Mouse (Mus musculus) right cerebral cortex, postnatal 14 days (tissue): ENCODE data around the gene Pigp.
A peak's percentile ranks its signal among the peaks of the same experiment; 100 is the strongest.

Source experiments
- DNase-seq: peaks from one replicate; pipeline ENCODE4 v3.0.0; 2022

Pigp gene

GRCm38 (mm10) chr16:94314626-94315025 lies 57.0 kb downstream of the Pigp start:
- DNase-seq, result no peak

- peak; percentile 99 for DNase-seq
Measured at GRCm38 (mm10) chr16:94313229-94314030, 58.2 kb downstream of the Pigp start, which contains the start of gene Hlcs. TSS of gene Hlcs (minus strand) at chr16:94313571.

- peak; percentile 79 for DNase-seq
Measured at GRCm38 (mm10) chr16:94312663-94313228, 58.9 kb downstream of the Pigp start.

- DNase-seq, result no peak
Measured at GRCm38 (mm10) chr16:94311931-94312330, 59.7 kb downstream of the Pigp start.

- no peak for DNase-seq
Measured at GRCm38 (mm10) chr16:94311416-94311815, 60.2 kb downstream of the Pigp start.

GRCm38 (mm10) chr16:94309025-94309424 lies 62.6 kb downstream of the Pigp start:
- DNase-seq, result no peak
